Mouse (Mus musculus): ENCODE measurements around the gene Ncam1.

DNA sequence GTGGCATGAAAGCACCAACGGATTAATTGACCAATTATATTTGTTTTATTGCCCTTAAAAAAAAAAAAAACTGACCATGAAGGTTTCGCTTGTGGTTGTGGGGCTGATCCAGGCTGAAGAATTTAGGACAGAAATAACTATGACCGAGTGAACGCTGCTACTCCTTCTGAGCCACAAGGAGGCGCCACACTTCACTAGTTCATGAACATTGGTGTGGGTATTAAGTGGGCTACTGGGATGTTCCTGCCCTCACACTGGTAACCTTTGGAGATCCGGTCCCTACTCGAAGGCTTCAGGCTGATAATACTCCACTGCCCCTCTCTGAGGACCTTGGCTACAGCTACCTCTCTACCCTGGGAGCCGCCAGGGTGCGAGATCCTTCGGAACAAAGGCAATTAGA lies 269.8 kb downstream of the Ncam1 start:
- 0 out of 2 replicates have a peak, but pooled peaks have one; percentile 15 for TF ChIP-seq CTCF (IDR thresholded peaks at IDR 0.05; ENCODE audit: low read depth, low read length)
- TF ChIP-seq GATA2 (IDR thresholded peaks at IDR 0.05; ENCODE audit: borderline replicate concordance, low read depth, low read length): no peak
